Mouse (Mus musculus) left cerebral cortex, adult 8-10 months (tissue): ENCODE measurements around the gene Lrrc45. TPM values are rescaled to one million over a fixed set of nuclear protein-coding genes. Genes with fewer than 3 reads are reported as not detected.
"Not testable (repeated sequence)": the region's sequence is repeated elsewhere in the genome, so short reads cannot be mapped to it uniquely, and the experiment has no call there.

Experiments used
- DNase-seq, 2 experiments: peaks; one replicate each; pipeline ENCODE4 v3.0.0; 2022; ENCODE audit warnings: low spot score in 2 of 2
- total RNA-seq, 4 experiments: library from RNA; stranded (reverse); gene quantifications; 2 replicates each; pipeline ENCODE4 v1.2.4; 2022

The Lrrc45 gene
- 10 to 100 TPM; 39.8 to 56.7 (median 51.2) TPM for total RNA-seq

GRCm38 (mm10) chr11:120713580-120714518, at the start of gene Lrrc45, which contains the start of gene Cenpx:
Gene Lrrc45, plus strand, starts transcription at chr11:120713925.
Gene Cenpx, minus strand, starts transcription at chr11:120713738.
- peak; percentile 92 to 98 for DNase-seq

GRCm38 (mm10) chr11:120665406-120665805, 48.3 kb upstream of the Lrrc45 start:
- DNase-seq: no peak

DNA sequence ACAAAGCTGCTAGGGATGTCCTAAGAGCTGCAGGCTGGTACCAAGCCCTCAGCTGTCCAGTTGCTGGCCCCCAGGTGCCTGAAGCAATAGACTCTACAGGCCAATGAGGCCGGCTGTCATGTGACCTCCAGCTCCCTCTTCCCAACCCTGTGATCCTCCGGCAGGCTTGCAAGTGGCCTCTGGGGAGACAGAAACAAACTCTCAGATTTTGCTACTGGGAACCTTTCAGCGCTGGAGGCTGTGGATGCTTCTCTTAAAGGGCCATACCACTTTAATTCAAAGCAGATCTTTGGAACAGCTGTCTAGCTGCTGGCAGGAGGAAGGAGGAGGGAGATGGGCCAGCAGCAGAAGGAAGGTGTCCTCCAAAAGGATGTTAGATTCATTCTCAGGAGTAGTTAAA, 47.1 kb upstream of the Lrrc45 start:
- DNase-seq: no peak

DNA sequence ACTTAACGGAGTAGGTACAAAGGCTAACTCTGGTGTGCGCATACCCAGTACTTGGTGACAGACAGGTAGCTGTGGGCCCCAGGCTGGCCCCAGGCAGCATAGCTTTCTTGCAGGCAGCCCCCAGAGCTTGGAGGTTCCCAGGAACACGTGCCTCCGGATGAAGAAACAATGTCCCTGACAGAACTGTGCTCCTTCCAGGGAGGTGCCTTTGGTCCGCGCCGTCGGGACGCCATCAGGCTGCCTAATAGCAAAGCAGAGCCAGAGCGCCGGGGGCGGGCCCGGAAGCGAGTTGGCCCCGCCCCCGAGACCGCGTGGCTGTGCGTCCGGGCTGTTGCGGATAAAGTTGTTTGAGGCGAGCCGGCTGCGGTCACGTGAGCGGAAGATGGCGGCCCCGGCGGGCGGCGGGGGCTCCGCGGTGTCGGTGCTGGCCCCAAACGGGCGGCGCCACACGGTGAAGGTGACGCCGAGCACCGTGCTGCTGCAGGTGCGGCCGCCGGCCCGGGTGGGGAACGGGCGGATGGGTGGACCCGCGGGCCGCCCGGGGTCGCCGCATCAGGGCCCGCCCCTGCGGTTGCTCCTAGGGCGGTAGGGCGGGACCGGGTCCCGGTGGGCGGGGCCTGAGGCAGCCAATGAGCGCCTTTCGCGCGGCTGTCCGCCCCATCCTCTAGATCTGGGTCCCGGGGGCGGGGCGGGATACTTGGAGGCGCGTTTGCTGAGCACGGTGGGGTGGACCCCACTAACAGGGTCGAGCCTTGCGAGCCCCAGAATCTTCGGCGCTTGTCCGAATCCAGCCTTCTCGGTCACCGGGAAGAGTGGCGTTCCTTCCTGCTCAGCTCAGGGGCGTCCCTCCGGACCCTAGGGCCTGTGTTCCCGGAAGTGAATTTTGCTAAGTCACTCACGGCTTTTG, 40.8 kb upstream of the Lrrc45 start, which contains the start of gene Aspscr1:
Gene Aspscr1, plus strand, starts transcription at position 287 of the 907 bp plus-strand sequence.
- peak; percentile 83 to 92 for DNase-seq

GRCm38 (mm10) chr11:120673594-120674122, 40.1 kb upstream of the Lrrc45 start:
- no peak for DNase-seq

DNA sequence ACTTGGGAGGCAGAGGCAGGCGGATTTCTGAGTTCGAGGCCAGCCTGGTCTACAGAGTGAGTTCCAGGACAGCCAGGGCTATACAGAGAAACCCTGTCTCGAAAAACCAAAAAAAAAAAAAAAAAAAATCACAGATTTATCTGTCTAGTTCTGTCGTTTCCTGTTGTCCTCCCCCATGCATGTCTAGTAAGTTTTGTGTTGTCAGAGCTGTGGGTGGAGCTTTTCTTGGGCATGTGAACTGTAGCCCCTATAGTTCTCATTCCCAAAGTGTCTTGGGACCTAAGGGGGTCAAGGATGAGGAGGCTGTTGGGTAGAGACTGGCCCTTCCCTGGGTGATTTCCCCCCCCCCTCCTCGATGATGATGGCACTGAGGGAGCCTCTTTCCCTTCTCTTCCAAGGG, 37.9 kb upstream of the Lrrc45 start:
- not testable (repeated sequence) for DNase-seq

DNA sequence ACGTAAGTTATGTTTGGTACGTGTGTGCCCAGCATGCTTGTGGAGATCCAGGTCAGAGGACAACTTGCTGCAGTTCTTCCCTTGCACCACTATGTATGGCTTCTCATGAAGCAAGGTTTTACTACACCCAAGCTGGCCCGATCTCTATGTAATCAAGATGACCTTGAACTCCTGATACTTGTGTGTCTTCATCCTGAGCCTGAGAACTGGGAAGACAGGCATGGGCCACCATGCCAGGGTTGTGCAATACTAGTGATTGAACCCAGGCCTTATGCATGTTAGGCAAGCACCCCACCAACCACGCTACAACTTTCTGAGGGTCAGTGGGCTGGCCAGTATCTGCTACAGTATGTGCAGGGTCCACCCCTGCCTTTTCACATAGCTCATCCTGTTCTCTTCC, 36.8 kb upstream of the Lrrc45 start:
- DNase-seq: no peak

DNA sequence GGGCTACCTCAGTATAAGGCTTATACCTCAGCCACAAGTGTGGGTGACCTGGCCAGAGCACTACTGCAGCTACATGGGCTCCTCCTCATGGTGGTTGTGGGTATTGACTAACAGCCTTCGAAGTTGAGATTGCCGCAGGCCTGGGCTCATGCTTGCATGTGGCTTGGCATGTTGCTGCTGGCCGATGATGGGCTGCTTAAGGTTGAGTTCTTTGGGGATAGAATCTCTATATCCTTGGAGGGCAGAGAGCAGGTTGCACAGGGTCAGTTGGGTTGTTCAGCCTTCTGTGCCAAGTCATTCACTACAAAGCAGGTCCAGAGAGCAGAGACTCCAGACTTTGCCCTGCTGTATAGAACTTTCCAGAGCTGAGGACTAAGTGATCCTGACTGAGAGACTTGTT, 33.8 kb upstream of the Lrrc45 start:
- no peak for DNase-seq

DNA sequence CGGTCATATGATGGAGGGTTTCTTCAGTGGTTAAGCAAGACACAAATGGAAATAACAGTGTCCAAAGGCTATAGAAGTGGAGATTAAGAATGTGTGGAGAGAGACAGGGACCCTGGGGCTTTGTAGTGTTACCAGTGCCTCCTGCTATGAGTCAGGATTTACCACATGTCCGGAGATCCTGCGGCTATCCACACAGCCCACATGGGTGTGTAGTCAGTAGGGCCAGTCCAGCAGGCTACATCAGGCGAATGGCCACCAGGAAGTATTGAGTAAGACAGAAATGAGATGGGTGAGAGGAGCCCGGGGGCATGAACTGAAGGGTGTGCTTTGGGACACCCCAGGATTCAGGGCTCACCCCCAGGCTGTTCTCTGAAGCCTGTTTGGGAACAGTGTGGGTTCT, 31.0 kb upstream of the Lrrc45 start:
- no peak for DNase-seq

DNA sequence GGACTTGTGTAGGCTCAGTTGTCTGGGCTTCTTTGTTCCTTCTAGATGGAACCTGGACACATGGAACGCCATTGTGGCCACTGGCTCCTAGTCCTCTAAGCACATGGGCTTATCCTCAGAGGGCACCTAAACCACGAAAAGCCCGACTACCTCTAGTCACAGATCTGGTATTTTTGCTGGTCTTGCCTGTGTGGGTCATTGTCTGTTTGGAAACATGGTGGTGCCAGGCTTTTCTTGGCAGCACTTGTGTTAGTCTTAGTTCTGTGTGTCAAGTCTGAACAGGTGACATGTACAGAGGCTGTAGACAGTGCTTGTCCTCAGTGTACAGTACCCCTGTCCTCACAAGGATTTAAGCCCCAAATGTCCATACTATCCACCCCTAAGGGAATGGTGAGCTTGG, 30.2 kb upstream of the Lrrc45 start:
- DNase-seq: no peak

DNA sequence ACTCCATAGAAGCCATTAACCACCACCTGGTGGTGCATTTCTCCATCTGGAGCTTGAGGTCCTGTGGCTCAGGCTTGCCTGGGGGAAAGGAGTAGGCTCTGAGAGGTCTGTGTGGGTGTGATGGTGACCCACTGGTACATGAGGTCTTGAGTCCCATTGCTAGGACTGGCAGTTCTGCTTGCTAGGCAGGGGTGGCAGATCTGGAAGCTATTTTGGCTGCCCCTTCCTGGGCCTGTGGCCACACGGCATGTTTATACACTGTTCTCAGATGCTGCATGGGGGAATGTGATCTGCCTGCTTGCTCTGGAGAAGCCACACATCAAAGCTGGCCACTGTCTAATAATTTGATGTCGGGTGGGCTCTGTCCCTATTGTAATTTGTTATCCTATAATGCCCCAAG, 29.6 kb upstream of the Lrrc45 start:
- DNase-seq: no peak

DNA sequence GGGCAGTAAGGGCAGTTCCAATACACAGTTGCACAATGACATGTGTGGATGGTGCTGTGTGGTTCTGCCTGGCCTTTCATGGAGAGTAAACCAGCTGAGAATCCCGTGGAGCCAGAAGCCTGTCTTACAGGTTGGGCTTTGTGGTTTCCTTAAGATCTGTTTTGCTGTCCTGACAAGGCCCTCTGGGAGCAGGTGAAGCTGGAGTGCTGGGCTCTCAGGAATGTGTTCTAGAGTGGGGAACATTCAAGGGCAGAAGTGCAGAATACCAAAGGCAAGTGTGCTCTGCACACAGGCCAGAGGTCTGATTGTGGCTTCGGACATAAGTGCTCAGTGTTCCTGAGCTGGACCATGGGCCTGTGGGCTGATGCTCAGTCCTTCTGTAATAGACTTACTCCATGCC, 29.1 kb upstream of the Lrrc45 start:
- no peak for DNase-seq

GRCm38 (mm10) chr11:120686650-120687272, 27.0 kb upstream of the Lrrc45 start:
- DNase-seq: no peak

DNA sequence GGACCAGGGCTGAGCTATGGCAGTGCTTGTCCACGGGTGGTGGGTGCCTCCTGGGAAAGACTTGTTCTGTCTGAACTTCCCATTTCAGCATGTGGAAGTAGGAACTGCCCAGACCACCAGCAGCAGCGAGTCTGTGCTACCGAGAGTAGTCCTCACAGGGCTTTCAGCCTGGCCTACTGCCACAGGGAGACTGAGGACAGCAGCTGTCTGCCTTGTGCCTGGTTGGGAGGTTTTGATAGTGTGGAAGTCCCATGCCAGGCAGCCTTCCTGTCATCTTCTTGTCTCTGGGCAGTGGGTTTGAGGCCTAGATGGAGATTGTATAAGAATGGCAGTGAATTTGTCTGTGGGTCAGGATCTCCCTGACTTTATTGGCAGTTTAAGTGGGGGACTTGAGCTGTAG, 24.4 kb upstream of the Lrrc45 start:
- DNase-seq: no peak

- DNase-seq: no peak
These were observed 21.2 kb upstream of the Lrrc45 start for GRCm38 (mm10) chr11:120692471-120693011.

DNA sequence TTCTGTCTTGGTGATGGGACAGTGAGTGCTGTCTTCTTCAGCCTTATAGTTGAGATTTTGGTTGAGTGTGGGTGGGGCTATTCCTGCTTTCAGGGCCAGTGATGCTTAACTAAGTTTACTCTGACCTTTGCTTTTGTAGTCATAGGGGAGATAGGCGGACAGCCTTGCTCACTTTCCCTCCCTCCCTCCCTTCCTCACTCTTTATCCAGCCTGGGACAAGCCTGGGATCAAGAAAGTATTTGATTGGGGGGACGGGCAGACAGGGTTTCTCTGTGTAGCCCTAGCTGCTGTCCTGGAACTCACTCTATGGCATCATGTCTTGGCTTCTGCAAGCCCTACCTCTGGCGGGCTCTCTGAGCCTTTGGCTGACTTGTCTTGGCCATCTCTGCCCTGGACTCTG, 20.3 kb upstream of the Lrrc45 start:
- DNase-seq: no peak

DNA sequence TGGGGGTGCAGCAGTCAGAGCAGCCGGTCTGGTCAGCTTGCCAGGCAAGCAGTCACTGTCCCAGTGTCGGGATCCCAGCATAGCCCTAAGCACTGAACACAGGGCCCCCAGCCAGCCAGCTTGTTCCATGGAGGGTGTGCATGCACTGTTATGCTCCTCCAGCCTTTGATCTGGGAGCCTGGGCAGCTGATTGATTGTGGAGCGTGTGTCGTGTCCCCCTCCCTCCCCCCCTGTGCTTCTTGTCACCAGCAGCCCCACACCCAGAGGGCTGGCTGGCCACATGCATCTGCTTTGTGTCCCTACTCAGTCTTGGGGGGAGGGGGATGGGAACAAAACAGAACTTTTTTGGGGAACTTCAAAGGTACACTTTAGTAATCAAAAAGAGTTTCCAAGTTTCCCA, 18.5 kb upstream of the Lrrc45 start:
- no peak for DNase-seq

- no peak for DNase-seq
These were observed 18.1 kb upstream of the Lrrc45 start for GRCm38 (mm10) chr11:120695641-120696040.

- no peak for DNase-seq
These were observed 17.2 kb upstream of the Lrrc45 start for GRCm38 (mm10) chr11:120696568-120696967.

DNA sequence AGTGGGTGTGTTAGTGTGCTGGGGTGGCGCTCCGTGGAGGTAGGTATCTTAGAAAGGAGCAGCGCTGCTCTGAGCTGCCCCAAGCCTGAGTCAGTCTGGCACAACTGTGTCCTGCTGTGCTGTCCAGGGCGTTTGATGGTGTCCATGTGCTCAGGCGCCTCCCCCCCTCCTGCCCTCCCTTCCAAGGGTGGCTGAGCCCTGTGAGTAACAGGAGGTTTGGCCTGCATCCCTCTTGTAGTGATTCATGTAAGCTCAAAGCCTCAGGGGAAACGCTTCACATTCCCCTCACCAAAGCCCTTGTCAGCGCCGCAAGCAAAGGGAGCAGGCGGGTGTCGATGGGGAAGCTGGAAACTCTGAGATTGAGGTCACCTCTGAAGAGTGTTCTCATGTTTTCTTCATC, 16.0 kb upstream of the Lrrc45 start:
- no peak for DNase-seq
